Mouse (Mus musculus): ENCODE measurements around the gene Acbd4. TPM values are rescaled to one million over a fixed set of nuclear protein-coding genes. Genes with fewer than 3 reads are reported as not detected.

Gene Acbd4
- polyA plus RNA-seq, 1 experiment from 2014 or later = 28.6 TPM

- no peaks in the 10 kb centered on the region for H3K36me3 ChIP-seq (ENCODE audit: control insufficient read depth, insufficient read depth, low read length)
- TF ChIP-seq CTCF (IDR thresholded peaks at IDR 0.05; ENCODE audit: low read depth) (no peak), EP300 (optimal IDR thresholded peaks at IDR 0.05) (no peak)
- H3K4me3 ChIP-seq (ENCODE audit: low read depth, low read length) = peak within 1 kb of the TSS; percentile 96
- ATAC-seq (ENCODE audit: low FRiP score, low TSS enrichment) (peak; percentile 42), DNase-seq (ENCODE audit: low spot score) (peak; percentile 68)
- H3K9me3 ChIP-seq (ENCODE audit: control insufficient read depth, low read length) = no peaks in the 10 kb centered on the region
- H3K9ac ChIP-seq (ENCODE audit: low read length) = peak within 1 kb of the TSS; percentile 100
- peaks cover 10% of the 10 kb centered on the region; the same call in 1 of the 2 replicates for H3K4me1 ChIP-seq (replicated peaks; ENCODE audit: control insufficient read depth, insufficient read depth)
- WGBS = under 1% methylated on average over 39 of the region's 39 CpGs
- no peaks in the 10 kb centered on the region for H3K27me3 ChIP-seq (ENCODE audit: control insufficient read depth, insufficient read depth, low read length)
- H3K4me2 ChIP-seq (replicated peaks; ENCODE audit: low read depth) = peak within 1 kb of the TSS; percentile 70
- peak within 1 kb of the TSS; percentile 98 for H3K27ac ChIP-seq (replicated peaks)
Measured at GRCm38 (mm10) chr11:103131701-103132575, 30.5 kb downstream of the Acbd4 start, which contains the start of gene Hexim2. Gene Hexim2 (plus strand): TSS chr11:103132429.

DNA sequence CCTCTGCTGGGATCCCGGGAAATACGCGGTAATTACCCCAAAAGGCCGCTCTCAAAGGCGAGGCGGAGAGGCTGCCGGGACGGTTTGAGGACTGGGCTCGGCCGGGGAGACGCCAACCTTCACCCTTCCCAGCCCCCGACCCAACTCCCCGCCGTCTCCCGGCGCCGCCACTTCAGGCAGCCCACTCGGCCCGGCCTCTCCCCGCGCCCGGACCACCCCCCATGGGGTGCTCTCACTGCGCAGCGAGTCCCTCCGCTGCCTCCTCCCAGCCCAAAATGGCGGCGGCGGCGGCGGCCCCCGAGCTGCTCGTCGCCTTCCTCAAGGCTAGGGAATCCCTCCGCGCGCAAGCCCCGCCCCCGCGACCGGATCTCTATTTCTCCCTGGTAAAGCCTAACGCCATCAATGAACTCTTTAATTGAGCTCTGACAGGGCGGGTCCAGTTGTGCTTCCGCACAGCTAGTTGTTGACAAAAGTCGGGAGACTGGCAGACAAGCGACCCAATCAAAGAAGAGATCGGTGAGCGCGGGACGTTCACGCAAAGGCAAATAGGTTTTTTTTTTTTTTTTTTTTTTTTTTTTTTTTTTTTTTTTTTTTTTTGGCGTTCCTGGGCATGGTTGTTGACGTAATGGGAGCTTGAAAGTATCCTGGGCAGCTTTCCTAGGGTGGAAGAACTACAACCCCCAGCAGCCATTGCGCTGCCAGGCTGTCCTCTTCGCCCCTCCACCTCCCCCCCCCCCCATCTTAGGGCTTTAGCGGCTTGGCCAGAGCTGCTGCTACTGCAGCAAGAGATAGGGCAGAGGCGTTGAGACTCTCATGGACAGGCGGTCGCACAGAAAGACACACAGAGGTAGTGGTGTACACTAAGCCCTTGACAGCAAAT, 31.3 kb downstream of the Acbd4 start:
- H3K9ac ChIP-seq (ENCODE audit: low read length) = peak overlapping the region; percentile 100
- no peaks in the 10 kb centered on the region for H3K27me3 ChIP-seq (ENCODE audit: control insufficient read depth, insufficient read depth, low read length)
- peaks cover 10% of the 10 kb centered on the region; the same call in 1 of the 2 replicates for H3K4me1 ChIP-seq (replicated peaks; ENCODE audit: control insufficient read depth, insufficient read depth)
- H3K27ac ChIP-seq (replicated peaks) = peak overlapping the region; percentile 98
- H3K4me3 ChIP-seq (ENCODE audit: low read depth, low read length) = peak overlapping the region; percentile 96
- ATAC-seq (ENCODE audit: low FRiP score, low TSS enrichment) = peak; percentile 96
- H3K9me3 ChIP-seq (ENCODE audit: control insufficient read depth, low read length) = no peaks in the 10 kb centered on the region
- no peaks in the 10 kb centered on the region for H3K36me3 ChIP-seq (ENCODE audit: control insufficient read depth, insufficient read depth, low read length)
- TF ChIP-seq CTCF (IDR thresholded peaks at IDR 0.05; ENCODE audit: low read depth) = no peak
- TF ChIP-seq EP300 (optimal IDR thresholded peaks at IDR 0.05) = no peak
- DNase-seq (ENCODE audit: low spot score) = peak; percentile 100
- H3K4me2 ChIP-seq (replicated peaks; ENCODE audit: low read depth) = peak overlapping the region; percentile 70
- under 1% methylated on average over 57 of the region's 58 CpGs for WGBS

- Histone ChIP-seq H3K4me3 (ENCODE audit: low read depth, low read length) (peak overlapping the region; percentile 3; the same call in 1 of the 2 replicates), H3K9me3 (ENCODE audit: control insufficient read depth, low read length) (no peaks in the 10 kb centered on the region), H3K27me3 (ENCODE audit: control insufficient read depth, insufficient read depth, low read length) (no peaks in the 10 kb centered on the region), H3K36me3 (ENCODE audit: control insufficient read depth, insufficient read depth, low read length) (0 out of 2 replicates have a peak, but pooled peaks cover 1% of the 10 kb centered on the region), H3K27ac (replicated peaks) (peak overlapping the region; percentile 82), H3K9ac (ENCODE audit: low read length) (peak overlapping the region; percentile 50; the same call in 1 of the 2 replicates), H3K4me2 (replicated peaks; ENCODE audit: low read depth) (peak overlapping the region; percentile 49), H3K4me1 (replicated peaks; ENCODE audit: control insufficient read depth, insufficient read depth) (peaks cover 10% of the 10 kb centered on the region; the same call in 1 of the 2 replicates)
- no peak for ATAC-seq (ENCODE audit: low FRiP score, low TSS enrichment)
- no peak for DNase-seq (ENCODE audit: low spot score)
- no peak for TF ChIP-seq CTCF (IDR thresholded peaks at IDR 0.05; ENCODE audit: low read depth)
- no peak for TF ChIP-seq EP300 (optimal IDR thresholded peaks at IDR 0.05)
- WGBS = 44% methylated on average over 6 of the region's 6 CpGs
Measured at GRCm38 (mm10) chr11:103133456-103134185, 32.1 kb downstream of the Acbd4 start.

DNA sequence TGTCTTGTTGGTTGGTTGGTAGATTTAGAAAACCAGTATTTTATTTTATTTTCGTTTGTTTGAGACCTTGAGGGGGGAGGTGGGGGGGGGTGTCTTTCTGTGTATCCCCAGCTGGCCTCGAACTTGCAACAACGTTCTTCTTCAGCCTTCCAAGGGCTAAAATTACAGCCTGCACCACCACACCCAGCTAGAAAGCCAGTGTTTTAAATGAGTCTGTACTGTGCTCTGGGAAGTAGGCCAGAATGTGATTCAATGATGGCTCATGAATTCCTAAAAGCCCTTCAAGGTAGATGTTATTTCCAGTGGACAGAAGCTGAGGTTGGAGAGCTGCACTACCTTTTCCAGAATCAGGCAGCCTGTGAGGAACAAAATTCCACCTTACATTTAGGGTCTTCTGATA, 32.7 kb downstream of the Acbd4 start:
- Histone ChIP-seq H3K4me1 (replicated peaks; ENCODE audit: control insufficient read depth, insufficient read depth) (peaks cover 10% of the 10 kb centered on the region; the same call in 1 of the 2 replicates), H3K36me3 (ENCODE audit: control insufficient read depth, insufficient read depth, low read length) (0 out of 2 replicates have a peak, but pooled peaks cover 3% of the 10 kb centered on the region), H3K4me3 (ENCODE audit: low read depth, low read length) (no peak overlapping the region), H3K9me3 (ENCODE audit: control insufficient read depth, low read length) (no peaks in the 10 kb centered on the region), H3K27me3 (ENCODE audit: control insufficient read depth, insufficient read depth, low read length) (no peaks in the 10 kb centered on the region), H3K27ac (replicated peaks) (peak overlapping the region; percentile 82; the same call in 1 of the 2 replicates), H3K4me2 (replicated peaks; ENCODE audit: low read depth) (no peak overlapping the region), H3K9ac (ENCODE audit: low read length) (no peak overlapping the region)
- 52% methylated on average over 3 of the region's 3 CpGs for WGBS
- TF ChIP-seq EP300 (optimal IDR thresholded peaks at IDR 0.05) = no peak
- TF ChIP-seq CTCF (IDR thresholded peaks at IDR 0.05; ENCODE audit: low read depth) = no peak
- no peak for DNase-seq (ENCODE audit: low spot score)
- no peak for ATAC-seq (ENCODE audit: low FRiP score, low TSS enrichment)

DNA sequence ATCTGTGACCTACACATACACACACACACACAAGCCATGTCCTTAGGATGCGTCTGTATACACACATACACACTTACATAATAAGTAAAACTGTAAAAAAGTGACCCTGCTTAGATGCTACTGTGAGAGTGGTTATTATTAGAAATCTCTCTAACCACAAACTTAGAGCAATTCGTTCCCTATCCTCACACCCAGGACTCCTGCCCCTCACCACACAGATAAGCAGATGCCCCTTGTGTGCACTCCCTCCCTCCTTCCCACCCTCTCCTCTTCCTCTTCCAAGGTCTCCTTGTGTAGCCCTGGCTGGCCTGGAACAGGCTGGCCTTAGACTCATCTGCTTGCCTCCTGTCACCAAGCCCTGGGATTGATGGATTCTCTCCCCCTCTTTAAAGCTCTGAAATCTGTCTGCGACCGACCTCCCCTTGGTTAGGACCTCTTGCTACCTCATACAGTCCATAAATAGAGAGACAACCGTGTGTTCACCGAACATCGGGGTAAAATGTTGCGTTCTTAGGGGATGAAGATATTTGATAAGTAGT, 34.6 kb downstream of the Acbd4 start:
- Histone ChIP-seq H3K9me3 (ENCODE audit: control insufficient read depth, low read length) (no peaks in the 10 kb centered on the region), H3K4me1 (replicated peaks; ENCODE audit: control insufficient read depth, insufficient read depth) (peaks cover 12% of the 10 kb centered on the region), H3K4me3 (ENCODE audit: low read depth, low read length) (no peak overlapping the region), H3K27ac (replicated peaks) (no peak overlapping the region), H3K4me2 (replicated peaks; ENCODE audit: low read depth) (no peak overlapping the region), H3K36me3 (ENCODE audit: control insufficient read depth, insufficient read depth, low read length) (0 out of 2 replicates have a peak, but pooled peaks cover 3% of the 10 kb centered on the region), H3K27me3 (ENCODE audit: control insufficient read depth, insufficient read depth, low read length) (no peaks in the 10 kb centered on the region), H3K9ac (ENCODE audit: low read length) (no peak overlapping the region)
- DNase-seq (ENCODE audit: low spot score) = no peak
- 76% methylated on average over 8 of the region's 8 CpGs for WGBS
- TF ChIP-seq CTCF (IDR thresholded peaks at IDR 0.05; ENCODE audit: low read depth) (no peak), EP300 (optimal IDR thresholded peaks at IDR 0.05) (no peak)
- no peak for ATAC-seq (ENCODE audit: low FRiP score, low TSS enrichment)

All from stomach, postnatal 0 days (tissue).